In the genomic region with DNA sequence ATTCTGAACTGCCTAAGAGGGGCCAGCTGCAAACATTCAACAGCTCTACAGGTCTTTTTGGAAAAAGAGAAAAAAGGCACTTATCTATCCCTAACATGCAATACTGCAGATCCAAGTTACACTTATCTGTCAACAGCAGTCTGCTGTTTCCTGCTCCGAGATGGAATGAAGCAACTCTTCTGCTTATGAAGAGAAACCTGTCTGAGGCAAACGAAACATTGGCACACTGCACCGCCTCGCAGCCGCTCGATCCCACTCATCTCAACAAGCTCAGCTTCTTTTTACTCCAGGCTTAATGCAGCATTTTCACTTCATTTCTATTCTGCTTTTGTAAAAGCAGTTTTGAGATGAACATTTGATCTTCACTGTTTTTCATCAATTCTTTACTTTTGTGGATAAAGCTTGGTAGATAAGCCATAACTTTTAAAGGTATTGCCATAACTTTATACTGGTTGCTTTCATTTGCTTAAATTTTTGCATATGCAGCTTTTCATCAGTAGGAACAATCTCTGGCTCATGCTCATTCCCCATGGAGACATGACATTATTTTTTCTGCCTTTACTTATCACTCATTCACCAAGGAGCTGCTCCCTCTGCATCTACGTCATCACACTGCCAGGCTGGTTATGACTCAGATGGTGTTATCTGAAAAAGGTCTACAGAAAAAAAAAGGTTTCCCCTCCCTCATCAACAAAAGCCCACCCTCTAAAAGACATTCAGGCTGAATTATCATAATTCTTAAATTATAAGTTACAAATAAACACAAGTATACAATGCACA, we compare ENCODE assay signal across 8 mouse cellular contexts. TPM values are rescaled to one million over a fixed set of nuclear protein-coding genes. Genes with fewer than 3 reads are reported as not detected.
DNase-seq lines count a peak whose midpoint lies in the region; ATAC-seq and TF ChIP-seq lines count a peak whose summit lies in the region.

No protein-coding gene starts in this region.

- WGBS in cerebellum, adult 2 months = 0% methylated on average over 7 of the region's 7 CpGs
- WGBS in embryonic facial prominence, embryonic 12.5 days = 2% methylated on average over 7 of the region's 7 CpGs
- WGBS in intestine, embryonic 15.5 days = under 1% methylated on average over 7 of the region's 7 CpGs
- WGBS in midbrain, embryonic 13.5 days = 1% methylated on average over 7 of the region's 7 CpGs

- DNase-seq in cerebellum, adult 2 months = peak in 1 of 2 experiments; percentile 36
- DNase-seq in cerebellum, postnatal 4 days (ENCODE audit: low spot score in 2 of 2) = no peak
- peak; percentile 58 for DNase-seq in A20 (ENCODE audit: low read depth, low spot score)
- DNase-seq in urinary bladder, postnatal 14 days (ENCODE audit: low spot score) = no peak
- DNase-seq in left cerebral cortex, postnatal 25 days (ENCODE audit: low spot score in 2 of 2) = no peak

- H3K27ac ChIP-seq in cerebellum, adult 2 months (ENCODE audit: insufficient read depth, low read length) = no peak overlapping the region
- 0 out of 2 replicates have a peak overlapping the region, but pooled peaks have one; percentile 19 for H3K27ac ChIP-seq in embryonic facial prominence, embryonic 12.5 days
- H3K27ac ChIP-seq in intestine, embryonic 15.5 days = peak overlapping the region; percentile 41
- peak overlapping the region; percentile 49; the same call in 1 of the 2 replicates for H3K27ac ChIP-seq in midbrain, embryonic 13.5 days

- no peak for TF ChIP-seq CTCF in cerebellum, adult 2 months (IDR thresholded peaks at IDR 0.05; ENCODE audit: borderline replicate concordance, insufficient read depth, low read depth, low read length)

- H3K4me1 ChIP-seq in cerebellum, adult 2 months (ENCODE audit: control insufficient read depth, insufficient read depth, low read length) = peaks cover 13% of the 10 kb centered on the region
- peaks cover 24% of the 10 kb centered on the region for H3K4me1 ChIP-seq in embryonic facial prominence, embryonic 12.5 days
- peaks cover 23% of the 10 kb centered on the region for H3K4me1 ChIP-seq in intestine, embryonic 15.5 days (replicated peaks)
- H3K4me1 ChIP-seq in midbrain, embryonic 13.5 days (replicated peaks) = peaks cover 45% of the 10 kb centered on the region

- peak overlapping the region; percentile 77 for H3K4me2 ChIP-seq in embryonic facial prominence, embryonic 12.5 days (replicated peaks)
- peak overlapping the region; percentile 81 for H3K4me2 ChIP-seq in intestine, embryonic 15.5 days (replicated peaks)
- peak overlapping the region; percentile 97 for H3K4me2 ChIP-seq in midbrain, embryonic 13.5 days (replicated peaks)

- no peaks in the 10 kb centered on the region for H3K9me3 ChIP-seq in embryonic facial prominence, embryonic 12.5 days
- H3K9me3 ChIP-seq in intestine, embryonic 15.5 days = no peaks in the 10 kb centered on the region
- H3K9me3 ChIP-seq in midbrain, embryonic 13.5 days = no peaks in the 10 kb centered on the region

- intact Hi-C loops in left cerebral cortex, postnatal 25 days (cut with DNase I) = no loop called here

- no peaks in the 10 kb centered on the region for H3K27me3 ChIP-seq in cerebellum, adult 2 months (ENCODE audit: control insufficient read depth, insufficient read depth, low read length)
- no peaks in the 10 kb centered on the region for H3K27me3 ChIP-seq in embryonic facial prominence, embryonic 12.5 days
- H3K27me3 ChIP-seq in intestine, embryonic 15.5 days (replicated peaks) = no peaks in the 10 kb centered on the region
- no peaks in the 10 kb centered on the region for H3K27me3 ChIP-seq in midbrain, embryonic 13.5 days

- H3K36me3 ChIP-seq in embryonic facial prominence, embryonic 12.5 days = peaks cover 45% of the 10 kb centered on the region
- H3K36me3 ChIP-seq in intestine, embryonic 15.5 days = peaks cover 20% of the 10 kb centered on the region
- H3K36me3 ChIP-seq in midbrain, embryonic 13.5 days = peaks cover 39% of the 10 kb centered on the region

- H3K4me3 ChIP-seq in cerebellum, adult 2 months (replicated peaks; ENCODE audit: insufficient read depth, low read depth, low read length) = peak overlapping the region; percentile 92
- peak overlapping the region; percentile 100 for H3K4me3 ChIP-seq in embryonic facial prominence, embryonic 12.5 days
- peak overlapping the region; percentile 64 for H3K4me3 ChIP-seq in intestine, embryonic 15.5 days (replicated peaks)
- H3K4me3 ChIP-seq in midbrain, embryonic 13.5 days (replicated peaks) = peak overlapping the region; percentile 99

- TF ChIP-seq POLR2A in cerebellum, adult 2 months (IDR thresholded peaks at IDR 0.05; ENCODE audit: borderline replicate concordance, insufficient read depth, low read length) = no peak

- ATAC-seq in embryonic facial prominence, embryonic 12.5 days (ENCODE audit: insufficient number of reproducible peaks, insufficient read depth, low FRiP score, low TSS enrichment) = no peak
- ATAC-seq in intestine, embryonic 15.5 days = no peak
- no peak for ATAC-seq in midbrain, embryonic 13.5 days

- H3K9ac ChIP-seq in embryonic facial prominence, embryonic 12.5 days = peak overlapping the region; percentile 99
- H3K9ac ChIP-seq in intestine, embryonic 15.5 days = peak overlapping the region; percentile 59
- H3K9ac ChIP-seq in midbrain, embryonic 13.5 days (replicated peaks) = peak overlapping the region; percentile 86

RNA-seq across cellular contexts. Expression of a gene that starts 27.7 kb away (rescaled TPM):
- 158 and 170 TPM in 2 replicates for polyA plus RNA-seq in cerebellum, adult 2 months (2012; rRNA removed)
- 78.8 and 80.0 TPM in 2 replicates for polyA plus RNA-seq in embryonic facial prominence, embryonic 12.5 days (2016; fragmentation: Nextera tagmentation; extraction: Ambion mirVana)
- polyA plus RNA-seq in intestine, embryonic 15.5 days (2015; fragmentation: Nextera tagmentation; extraction: Ambion mirVana) = 60.6 and 60.9 TPM in 2 replicates
- 64.9 and 70.0 TPM in 2 replicates for polyA plus RNA-seq in midbrain, embryonic 13.5 days (2015; fragmentation: Nextera tagmentation; extraction: Ambion mirVana)
- 10 to 100 TPM; 82.0 to 86.8 TPM for total RNA-seq in left cerebral cortex, postnatal 25 days (2021)

RNA-seq across cellular contexts. Expression of a gene that starts 58.2 kb away (rescaled TPM):
- polyA plus RNA-seq in cerebellum, adult 2 months (2012; rRNA removed) = 165 and 175 TPM in 2 replicates
- 25.3 and 27.0 TPM in 2 replicates for polyA plus RNA-seq in embryonic facial prominence, embryonic 12.5 days (2016; fragmentation: Nextera tagmentation; extraction: Ambion mirVana)
- 20.7 and 21.7 TPM in 2 replicates for polyA plus RNA-seq in intestine, embryonic 15.5 days (2015; fragmentation: Nextera tagmentation; extraction: Ambion mirVana)
- 7.1 and 9.5 TPM in 2 replicates for polyA plus RNA-seq in midbrain, embryonic 13.5 days (2015; fragmentation: Nextera tagmentation; extraction: Ambion mirVana)
- total RNA-seq in left cerebral cortex, postnatal 25 days (2021) = 10 to 100 TPM; 27.0 to 31.6 TPM
